Mouse (Mus musculus) liver, embryonic 13.5 days (tissue): Measurements from ENCODE around the gene Ntrk3. TPM values are rescaled to one million over a fixed set of nuclear protein-coding genes. Genes with fewer than 3 reads are reported as not detected.

Experiments used
- ATAC-seq: fragments of 200-750 bp; cut with Nextera tagmentation; 2 replicates; pipeline ENCODE4 v1.8.0; 2017; ENCODE audit warnings: low read depth, mild to moderate bottlenecking, moderate number of reproducible peaks, moderate library complexity
- DNase-seq: peaks from one replicate; pipeline ENCODE4 v3.0.0; 2022
- H3K27ac ChIP-seq: fragments of 300-500 bp; sonication (generic); 2 replicates; pipeline ENCODE4 v1.5.1; 2015; ENCODE audit warnings: moderate library complexity, mild to moderate bottlenecking, inconsistent platforms
- H3K27me3 ChIP-seq: fragments of 300-500 bp; sonication (generic); 2 replicates; pipeline ENCODE4 v1.6.1; 2015; ENCODE audit warnings: mild to moderate bottlenecking, inconsistent platforms
- H3K36me3 ChIP-seq: fragments of 300-500 bp; sonication (generic); 2 replicates; pipeline ENCODE4 v1.6.1; 2015; ENCODE audit warnings: mild to moderate bottlenecking, inconsistent platforms
- H3K4me1 ChIP-seq: fragments of 300-500 bp; sonication (generic); replicated peaks from 2 replicates; pipeline ENCODE4 v1.6.1; 2015; ENCODE audit warnings: inconsistent platforms
- H3K4me2 ChIP-seq: fragments of 300-500 bp; sonication (generic); 2 replicates; pipeline ENCODE4 v1.6.1; 2015; ENCODE audit warnings: inconsistent platforms, mild to moderate bottlenecking, moderate library complexity
- H3K4me3 ChIP-seq: fragments of 300-500 bp; sonication (generic); replicated peaks from 2 replicates; pipeline ENCODE4 v1.5.1; 2015; ENCODE audit warnings: mild to moderate bottlenecking, inconsistent platforms
- H3K9ac ChIP-seq: fragments of 300-500 bp; sonication (generic); 2 replicates; pipeline ENCODE4 v1.6.1; 2015; ENCODE audit warnings: mild to moderate bottlenecking, inconsistent platforms
- H3K9me3 ChIP-seq: fragments of 300-500 bp; sonication (generic); replicated peaks from 2 replicates; pipeline ENCODE4 v1.6.1; 2016; ENCODE audit warnings: inconsistent platforms
- WGBS: fragments of 180-500 bp; shearing (Covaris S2); methylation state at CpG from one replicate; pipeline ENCODE4 v1.1.7; 2015; ENCODE audit not compliant: insufficient replicate concordance; 5-methylcytosine and 5-hydroxymethylcytosine counted together
- polyA plus RNA-seq: library from polyadenylated mRNA; unstranded; fragments of >200 nt; fragmentation: Nextera tagmentation; extraction: Ambion mirVana; gene quantifications from 2 replicates; pipeline ENCODE4 v1.2.1, GENCODE M21; 2015

Ntrk3 gene
- polyA plus RNA-seq, 1 experiment from 2014 or later = 0.20 TPM

GRCm38 (mm10) chr7:78668003-78668635 lies 69.7 kb downstream of the Ntrk3 start:
- H3K9me3 ChIP-seq = no peaks in the 10 kb centered on the region
- ATAC-seq (no peak), DNase-seq (no peak)
- no peaks in the 10 kb centered on the region for H3K27me3 ChIP-seq
- H3K4me1 ChIP-seq = no peaks in the 10 kb centered on the region
- H3K27ac ChIP-seq = no peak overlapping the region
- 64% methylated on average over 6 of the region's 6 CpGs for WGBS
- no peak overlapping the region for H3K9ac ChIP-seq
- no peaks in the 10 kb centered on the region for H3K36me3 ChIP-seq
- H3K4me3 ChIP-seq = no peak overlapping the region
- H3K4me2 ChIP-seq = no peak overlapping the region

- Histone ChIP-seq H3K27ac (no peak overlapping the region), H3K9ac (no peak overlapping the region), H3K4me2 (no peak overlapping the region), H3K27me3 (no peaks in the 10 kb centered on the region), H3K4me3 (no peak overlapping the region), H3K36me3 (no peaks in the 10 kb centered on the region), H3K4me1 (no peaks in the 10 kb centered on the region), H3K9me3 (no peaks in the 10 kb centered on the region)
- whole genome bisulfite sequencing = 76% methylated on average over 7 of the region's 7 CpGs
- no peak for DNase-seq
- ATAC-seq = no peak
Measured at GRCm38 (mm10) chr7:78660832-78661231, 77.0 kb downstream of the Ntrk3 start.

- Histone ChIP-seq H3K9me3 (no peaks in the 10 kb centered on the region), H3K4me1 (no peaks in the 10 kb centered on the region), H3K4me2 (no peak overlapping the region), H3K4me3 (no peak overlapping the region), H3K9ac (no peak overlapping the region), H3K27ac (no peak overlapping the region), H3K36me3 (no peaks in the 10 kb centered on the region), H3K27me3 (no peaks in the 10 kb centered on the region)
- 62% methylated on average over 2 of the region's 2 CpGs for WGBS
- DNase-seq (no peak), ATAC-seq (no peak)
Measured at GRCm38 (mm10) chr7:78659846-78660245, 78.0 kb downstream of the Ntrk3 start.

GRCm38 (mm10) chr7:78658026-78658425 lies 79.8 kb downstream of the Ntrk3 start:
- Histone ChIP-seq H3K4me3 (no peak overlapping the region), H3K36me3 (no peaks in the 10 kb centered on the region), H3K4me1 (no peaks in the 10 kb centered on the region), H3K9ac (no peak overlapping the region), H3K27ac (no peak overlapping the region), H3K9me3 (no peaks in the 10 kb centered on the region), H3K4me2 (no peak overlapping the region), H3K27me3 (no peaks in the 10 kb centered on the region)
- DNase-seq (no peak), ATAC-seq (no peak)
- 61% methylated on average over 10 of the region's 10 CpGs for whole genome bisulfite sequencing

- ATAC-seq (no peak), DNase-seq (no peak)
- no peak overlapping the region for H3K27ac ChIP-seq
- no peaks in the 10 kb centered on the region for H3K9me3 ChIP-seq
- H3K4me3 ChIP-seq = no peak overlapping the region
- no peaks in the 10 kb centered on the region for H3K27me3 ChIP-seq
- no peak overlapping the region for H3K4me2 ChIP-seq
- H3K4me1 ChIP-seq = no peaks in the 10 kb centered on the region
- 36% methylated on average over 3 of the region's 3 CpGs for WGBS
- H3K9ac ChIP-seq = no peak overlapping the region
- no peaks in the 10 kb centered on the region for H3K36me3 ChIP-seq
Measured at GRCm38 (mm10) chr7:78656181-78656580, 81.6 kb downstream of the Ntrk3 start.

- no peak overlapping the region for H3K4me2 ChIP-seq
- H3K9ac ChIP-seq = no peak overlapping the region
- no peak for DNase-seq
- H3K9me3 ChIP-seq = no peaks in the 10 kb centered on the region
- H3K27ac ChIP-seq = no peak overlapping the region
- ATAC-seq = no peak
- H3K36me3 ChIP-seq = no peaks in the 10 kb centered on the region
- no peaks in the 10 kb centered on the region for H3K27me3 ChIP-seq
- 31% methylated on average over 4 of the region's 4 CpGs for WGBS
- no peaks in the 10 kb centered on the region for H3K4me1 ChIP-seq
- no peak overlapping the region for H3K4me3 ChIP-seq
Measured at GRCm38 (mm10) chr7:78653686-78654085, 84.1 kb downstream of the Ntrk3 start.

GRCm38 (mm10) chr7:78652296-78652695 lies 85.5 kb downstream of the Ntrk3 start:
- H3K4me1 ChIP-seq = no peaks in the 10 kb centered on the region
- ATAC-seq = no peak
- H3K9ac ChIP-seq = no peak overlapping the region
- no peaks in the 10 kb centered on the region for H3K36me3 ChIP-seq
- DNase-seq = no peak
- WGBS = 14% methylated on average over 1 of the region's 1 CpGs
- H3K27me3 ChIP-seq = no peaks in the 10 kb centered on the region
- H3K27ac ChIP-seq = no peak overlapping the region
- no peaks in the 10 kb centered on the region for H3K9me3 ChIP-seq
- no peak overlapping the region for H3K4me3 ChIP-seq
- H3K4me2 ChIP-seq = no peak overlapping the region

GRCm38 (mm10) chr7:78651540-78651939 lies 86.3 kb downstream of the Ntrk3 start:
- Histone ChIP-seq H3K9ac (no peak overlapping the region), H3K36me3 (no peaks in the 10 kb centered on the region), H3K4me3 (no peak overlapping the region), H3K4me1 (no peaks in the 10 kb centered on the region), H3K9me3 (no peaks in the 10 kb centered on the region), H3K27ac (no peak overlapping the region), H3K4me2 (no peak overlapping the region), H3K27me3 (no peaks in the 10 kb centered on the region)
- no peak for ATAC-seq
- WGBS = 50% methylated on average over 1 of the region's 1 CpGs
- DNase-seq = no peak

GRCm38 (mm10) chr7:78643667-78644066 lies 94.1 kb downstream of the Ntrk3 start:
- DNase-seq = no peak

GRCm38 (mm10) chr7:78623686-78624085 lies 114.1 kb downstream of the Ntrk3 start:
- no peaks in the 10 kb centered on the region for H3K9me3 ChIP-seq
- H3K9ac ChIP-seq = no peak overlapping the region
- no peak overlapping the region for H3K4me2 ChIP-seq
- 70% methylated on average over 4 of the region's 4 CpGs for WGBS
- H3K36me3 ChIP-seq = no peaks in the 10 kb centered on the region
- no peak overlapping the region for H3K4me3 ChIP-seq
- ATAC-seq (no peak), DNase-seq (no peak)
- no peaks in the 10 kb centered on the region for H3K4me1 ChIP-seq
- no peaks in the 10 kb centered on the region for H3K27me3 ChIP-seq
- no peak overlapping the region for H3K27ac ChIP-seq

More at GRCm38 (mm10) chr7:78643667-78644066, 94.1 kb downstream of the Ntrk3 start:
- no peak overlapping the region for H3K4me2 ChIP-seq
- no peaks in the 10 kb centered on the region for H3K27me3 ChIP-seq
- no peak overlapping the region for H3K4me3 ChIP-seq
- WGBS = 42% methylated on average over 6 of the region's 6 CpGs
- H3K27ac ChIP-seq = no peak overlapping the region
- no peak for ATAC-seq
- no peaks in the 10 kb centered on the region for H3K9me3 ChIP-seq
- no peaks in the 10 kb centered on the region for H3K4me1 ChIP-seq
- H3K9ac ChIP-seq = no peak overlapping the region
- H3K36me3 ChIP-seq = no peaks in the 10 kb centered on the region

- no peak overlapping the region for H3K4me2 ChIP-seq
- WGBS = 41% methylated on average over 4 of the region's 4 CpGs
- H3K9ac ChIP-seq = no peak overlapping the region
- no peaks in the 10 kb centered on the region for H3K9me3 ChIP-seq
- H3K4me3 ChIP-seq = no peak overlapping the region
- no peaks in the 10 kb centered on the region for H3K27me3 ChIP-seq
- no peaks in the 10 kb centered on the region for H3K36me3 ChIP-seq
- DNase-seq (no peak), ATAC-seq (no peak)
- no peak overlapping the region for H3K27ac ChIP-seq
- no peaks in the 10 kb centered on the region for H3K4me1 ChIP-seq
Measured at GRCm38 (mm10) chr7:78621115-78621514, 116.7 kb downstream of the Ntrk3 start.

- DNase-seq = no peak
- no peak overlapping the region for H3K9ac ChIP-seq
- 50% methylated on average over 9 of the region's 9 CpGs for WGBS
- no peaks in the 10 kb centered on the region for H3K36me3 ChIP-seq
- H3K4me1 ChIP-seq = no peaks in the 10 kb centered on the region
- no peak overlapping the region for H3K27ac ChIP-seq
- no peaks in the 10 kb centered on the region for H3K9me3 ChIP-seq
- no peaks in the 10 kb centered on the region for H3K27me3 ChIP-seq
- no peak overlapping the region for H3K4me2 ChIP-seq
- ATAC-seq = no peak
- no peak overlapping the region for H3K4me3 ChIP-seq
Measured at GRCm38 (mm10) chr7:78619818-78620577, 117.8 kb downstream of the Ntrk3 start.
